Mouse (Mus musculus) cortical plate, adult 2 months (tissue): ENCODE measurements around the gene Mrps14.

ENCODE experiments used
- CTCF ChIP-seq: fragments of 200-500 bp; IDR thresholded peaks from 2 replicates; pipeline ENCODE4 v1.5.1; 2011; ENCODE audit warnings: mild to moderate bottlenecking, control low read depth, low read length; ENCODE audit not compliant: insufficient read depth; ENCODE audit errors: extremely low read depth
- POLR2A ChIP-seq: fragments of 200-500 bp; IDR thresholded peaks from 2 replicates; pipeline ENCODE4 v1.6.1; 2011; ENCODE audit warnings: mild to moderate bottlenecking, low read length, control low read depth; ENCODE audit not compliant: insufficient read depth; ENCODE audit errors: extremely low read depth

- TF ChIP-seq CTCF (no peak), POLR2A (no peak)
Observed at GRCm38 (mm10) chr1:160238852-160239443, 43.9 kb downstream of the Mrps14 start.
